Mouse (Mus musculus): ENCODE measurements around the gene Ahnak2. TPM values are rescaled to one million over a fixed set of nuclear protein-coding genes. Genes with fewer than 3 reads are reported as not detected.
A peak's percentile ranks its signal among the peaks of the same experiment; 100 is the strongest.

The Ahnak2 gene
- polyA plus RNA-seq, 1 experiment, result 14.7 TPM

GRCm38 (mm10) chr12:112808587-112809364 lies 6.3 kb upstream of the Ahnak2 start, which contains the start of gene Clba1:
Gene Clba1, plus strand, starts transcription at chr12:112808937.
- DNase-seq, result peak; percentile 93 to 94
- Histone ChIP-seq H3K4me1 (ENCODE audit: control insufficient read depth, insufficient read depth, low read length) (peaks cover 11% of the 10 kb centered on the region), H3K4me3 (replicated peaks; ENCODE audit: insufficient read depth, low read depth, low read length) (peak within 1 kb of the TSS; percentile 84), H3K27me3 (ENCODE audit: control insufficient read depth, insufficient read depth, low read length) (no peaks in the 10 kb centered on the region), H3K27ac (ENCODE audit: insufficient read depth, low read length) (peak within 1 kb of the TSS; percentile 86)
- TF ChIP-seq CTCF (IDR thresholded peaks at IDR 0.05; ENCODE audit: borderline replicate concordance, insufficient read depth, low read depth, low read length), result peak; percentile 19; the same call in 1 of the 2 replicates
- TF ChIP-seq POLR2A (IDR thresholded peaks at IDR 0.05; ENCODE audit: borderline replicate concordance, insufficient read depth, low read length), result peak; percentile 93
- under 1% methylated on average over 64 of the region's 64 CpGs for WGBS

DNA sequence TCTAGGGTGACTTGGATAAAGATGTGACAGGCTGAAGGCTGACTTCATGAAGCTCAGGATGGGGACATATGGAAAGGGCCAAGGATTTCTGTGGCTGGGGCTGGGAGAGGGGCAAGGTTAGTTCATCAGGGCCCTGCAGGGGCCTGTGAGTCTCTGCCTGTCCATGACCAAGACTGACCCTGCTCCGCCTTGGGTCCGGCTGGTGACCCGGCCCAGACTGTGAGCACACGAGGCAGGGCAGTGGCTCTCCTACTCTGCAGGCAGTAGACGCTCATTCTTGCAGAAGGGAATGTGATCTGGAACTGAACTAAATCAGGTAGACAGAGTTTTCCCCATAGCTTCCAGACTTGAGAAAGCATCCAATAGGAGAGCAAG lies 5.7 kb upstream of the Ahnak2 start:
- no peak for DNase-seq
- Histone ChIP-seq H3K4me1 (ENCODE audit: control insufficient read depth, insufficient read depth, low read length) (peaks cover 11% of the 10 kb centered on the region), H3K4me3 (replicated peaks; ENCODE audit: insufficient read depth, low read depth, low read length) (peak overlapping the region; percentile 84), H3K27me3 (ENCODE audit: control insufficient read depth, insufficient read depth, low read length) (no peaks in the 10 kb centered on the region), H3K27ac (ENCODE audit: insufficient read depth, low read length) (peak overlapping the region; percentile 86)
- TF ChIP-seq CTCF (IDR thresholded peaks at IDR 0.05; ENCODE audit: borderline replicate concordance, insufficient read depth, low read depth, low read length), result no peak
- TF ChIP-seq POLR2A (IDR thresholded peaks at IDR 0.05; ENCODE audit: borderline replicate concordance, insufficient read depth, low read length), result no peak
- WGBS, result 36% methylated on average over 5 of the region's 5 CpGs

- TF ChIP-seq POLR2A (IDR thresholded peaks at IDR 0.05; ENCODE audit: borderline replicate concordance, insufficient read depth, low read length) (no peak), CTCF (IDR thresholded peaks at IDR 0.05; ENCODE audit: borderline replicate concordance, insufficient read depth, low read depth, low read length) (no peak)
- DNase-seq, result no peak
- WGBS, result 56% methylated on average over 4 of the region's 4 CpGs
- no peaks in the 10 kb centered on the region for H3K27me3 ChIP-seq (ENCODE audit: control insufficient read depth, insufficient read depth, low read length)
- peak overlapping the region; percentile 86; the same call in 1 of the 2 replicates for H3K27ac ChIP-seq (ENCODE audit: insufficient read depth, low read length)
- H3K4me1 ChIP-seq (ENCODE audit: control insufficient read depth, insufficient read depth, low read length), result peaks cover 11% of the 10 kb centered on the region
- no peak overlapping the region for H3K4me3 ChIP-seq (replicated peaks; ENCODE audit: insufficient read depth, low read depth, low read length)
Measured at GRCm38 (mm10) chr12:112807796-112808195, 5.3 kb upstream of the Ahnak2 start.

DNA sequence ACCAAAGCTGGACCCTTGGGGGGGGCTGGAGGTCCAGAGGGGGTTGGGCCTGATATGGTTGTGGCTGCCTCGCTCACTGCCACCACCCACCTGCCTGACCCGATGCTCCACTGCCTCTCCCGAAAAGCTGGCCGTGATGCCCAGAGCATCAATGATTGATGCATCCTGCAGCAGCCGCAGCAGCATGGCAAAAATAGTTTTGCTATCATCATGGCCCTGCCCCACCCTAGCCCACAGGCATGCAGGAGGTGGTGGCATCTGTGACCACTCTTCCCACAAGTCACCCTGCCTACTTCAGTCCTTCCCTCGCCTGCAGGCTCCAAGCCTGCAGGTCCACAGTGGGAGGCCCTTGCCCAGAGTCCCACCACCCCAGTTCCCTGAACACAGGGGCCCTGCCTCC lies 3.6 kb upstream of the Ahnak2 start:
- no peaks in the 10 kb centered on the region for H3K27me3 ChIP-seq (ENCODE audit: control insufficient read depth, insufficient read depth, low read length)
- DNase-seq, result no peak
- H3K4me3 ChIP-seq (replicated peaks; ENCODE audit: insufficient read depth, low read depth, low read length), result no peak overlapping the region
- peaks cover 15% of the 10 kb centered on the region for H3K4me1 ChIP-seq (ENCODE audit: control insufficient read depth, insufficient read depth, low read length)
- TF ChIP-seq POLR2A (IDR thresholded peaks at IDR 0.05; ENCODE audit: borderline replicate concordance, insufficient read depth, low read length), result no peak
- no peak for TF ChIP-seq CTCF (IDR thresholded peaks at IDR 0.05; ENCODE audit: borderline replicate concordance, insufficient read depth, low read depth, low read length)
- H3K27ac ChIP-seq (ENCODE audit: insufficient read depth, low read length), result no peak overlapping the region
- 85% methylated on average over 6 of the region's 6 CpGs for WGBS

- Histone ChIP-seq H3K4me1 (ENCODE audit: control insufficient read depth, insufficient read depth, low read length) (peaks cover 11% of the 10 kb centered on the region), H3K27me3 (ENCODE audit: control insufficient read depth, insufficient read depth, low read length) (no peaks in the 10 kb centered on the region), H3K27ac (ENCODE audit: insufficient read depth, low read length) (no peak overlapping the region), H3K4me3 (replicated peaks; ENCODE audit: insufficient read depth, low read depth, low read length) (no peak overlapping the region)
- TF ChIP-seq CTCF (IDR thresholded peaks at IDR 0.05; ENCODE audit: borderline replicate concordance, insufficient read depth, low read depth, low read length) (no peak), POLR2A (IDR thresholded peaks at IDR 0.05; ENCODE audit: borderline replicate concordance, insufficient read depth, low read length) (no peak)
- WGBS, result 24% methylated on average over 13 of the region's 13 CpGs
- DNase-seq, result peak; percentile 43
Measured at GRCm38 (mm10) chr12:112804046-112804445, 1.6 kb upstream of the Ahnak2 start.

DNA sequence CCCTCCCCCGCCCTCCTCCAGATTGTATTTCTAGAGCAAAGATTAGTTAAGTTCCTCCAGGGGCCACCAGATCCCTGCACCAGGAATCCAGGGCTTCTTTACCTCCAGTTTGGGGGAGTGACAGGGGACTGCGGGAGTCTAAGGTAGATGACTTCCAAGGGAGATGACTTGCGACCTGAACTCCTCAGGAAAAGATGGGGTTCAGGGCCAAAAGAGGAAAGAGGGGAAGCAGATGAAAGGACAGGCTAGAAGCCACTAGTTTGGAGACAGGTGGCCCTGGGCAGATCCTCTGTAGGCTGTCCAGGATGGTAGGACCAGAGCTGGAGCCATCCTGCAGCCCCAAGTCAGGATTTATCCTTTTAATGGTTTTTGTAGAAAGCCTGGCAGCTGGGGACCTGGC lies 460 bp upstream of the Ahnak2 start:
- TF ChIP-seq POLR2A (IDR thresholded peaks at IDR 0.05; ENCODE audit: borderline replicate concordance, insufficient read depth, low read length) (no peak), CTCF (IDR thresholded peaks at IDR 0.05; ENCODE audit: borderline replicate concordance, insufficient read depth, low read depth, low read length) (no peak)
- Histone ChIP-seq H3K27ac (ENCODE audit: insufficient read depth, low read length) (no peak overlapping the region), H3K4me1 (ENCODE audit: control insufficient read depth, insufficient read depth, low read length) (peaks cover 7% of the 10 kb centered on the region), H3K27me3 (ENCODE audit: control insufficient read depth, insufficient read depth, low read length) (no peaks in the 10 kb centered on the region), H3K4me3 (replicated peaks; ENCODE audit: insufficient read depth, low read depth, low read length) (no peak overlapping the region)
- 44% methylated on average over 3 of the region's 3 CpGs for WGBS
- no peak for DNase-seq

DNA sequence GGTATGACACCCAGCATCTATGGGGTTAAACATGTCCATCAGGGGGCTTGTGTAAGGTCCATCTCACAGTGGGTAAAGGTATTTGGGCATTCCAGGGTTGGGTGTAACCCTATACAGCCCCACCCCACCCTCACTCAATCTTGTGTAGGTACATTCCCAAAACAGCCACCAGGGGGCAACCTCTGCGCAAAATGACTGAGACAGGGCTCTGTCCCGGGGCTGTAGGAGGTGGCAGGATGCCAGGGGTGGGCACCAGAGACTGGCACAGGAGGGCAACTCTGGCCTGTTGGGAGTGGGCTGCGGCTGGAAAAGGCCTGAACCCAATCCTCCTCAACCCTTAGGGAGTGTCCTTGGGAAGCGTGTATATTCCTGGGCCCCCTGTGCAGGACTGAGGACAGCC lies 2.0 kb downstream of the Ahnak2 start:
- H3K27ac ChIP-seq (ENCODE audit: insufficient read depth, low read length), result no peak overlapping the region

More for the DNA sequence above, 2.0 kb downstream of the Ahnak2 start:
- WGBS, result 6% methylated on average over 4 of the region's 4 CpGs
- TF ChIP-seq POLR2A (IDR thresholded peaks at IDR 0.05; ENCODE audit: borderline replicate concordance, insufficient read depth, low read length) (no peak), CTCF (IDR thresholded peaks at IDR 0.05; ENCODE audit: borderline replicate concordance, insufficient read depth, low read depth, low read length) (peak; percentile 71)
- peaks cover 7% of the 10 kb centered on the region for H3K4me1 ChIP-seq (ENCODE audit: control insufficient read depth, insufficient read depth, low read length)
- DNase-seq, result peak; percentile 55 to 71
- H3K4me3 ChIP-seq (replicated peaks; ENCODE audit: insufficient read depth, low read depth, low read length), result no peak overlapping the region
- no peaks in the 10 kb centered on the region for H3K27me3 ChIP-seq (ENCODE audit: control insufficient read depth, insufficient read depth, low read length)

Data from cerebellum, adult 2 months (tissue).